Mouse (Mus musculus): ENCODE measurements at regions not wholly inside any gene's neighbourhood (a gene's known extent, or its start where the extent isn't known, plus 50 kb on each side); places are given as distances from the start of the nearest gene placed in this dataset.

GRCm38 (mm10) chr10:60900992-60901391 is 69.6 kb upstream of the Unc5b start:
- TF ChIP-seq CTCF (IDR thresholded peaks at IDR 0.05; ENCODE audit: extremely low read depth, insufficient read length, insufficient replicate concordance, low read depth, low read length) (no peak), POLR2A (IDR thresholded peaks at IDR 0.05; ENCODE audit: low read depth, low read length) (no peak)

Data from small intestine, adult 2 months (tissue).